Mouse (Mus musculus): Measurements from ENCODE around the gene Pik3r1. TPM values are rescaled to one million over a fixed set of nuclear protein-coding genes. Genes with fewer than 3 reads are reported as not detected.

Gene Pik3r1
- total RNA-seq, 2 experiments from 2014 or later, result 56.5 to 93.8 TPM

GRCm38 (mm10) chr13:101767013-101767808 lies 806 bp downstream of the Pik3r1 start:
- ATAC-seq (ENCODE audit: poor library complexity, severe bottlenecking), result peak; percentile 28

- no peak for ATAC-seq (ENCODE audit: poor library complexity, severe bottlenecking)
Observed at GRCm38 (mm10) chr13:101766605-101767012, 1.4 kb downstream of the Pik3r1 start.

- no peak for ATAC-seq (ENCODE audit: poor library complexity, severe bottlenecking)
Observed at GRCm38 (mm10) chr13:101765976-101766375, 2.0 kb downstream of the Pik3r1 start.

- no peak for ATAC-seq (ENCODE audit: poor library complexity, severe bottlenecking)
Observed at GRCm38 (mm10) chr13:101764111-101764510, 3.9 kb downstream of the Pik3r1 start.

- no peak for ATAC-seq (ENCODE audit: poor library complexity, severe bottlenecking)
Observed at GRCm38 (mm10) chr13:101763676-101764075, 4.3 kb downstream of the Pik3r1 start.

- no peak for ATAC-seq (ENCODE audit: poor library complexity, severe bottlenecking)
Observed at GRCm38 (mm10) chr13:101763149-101763548, 4.9 kb downstream of the Pik3r1 start.

GRCm38 (mm10) chr13:101761617-101762016 lies 6.4 kb downstream of the Pik3r1 start:
- ATAC-seq (ENCODE audit: poor library complexity, severe bottlenecking), result peak; percentile 28; the same call in 1 of the 2 replicates

GRCm38 (mm10) chr13:101760953-101761352 lies 7.1 kb downstream of the Pik3r1 start:
- ATAC-seq (ENCODE audit: poor library complexity, severe bottlenecking), result no peak

- ATAC-seq (ENCODE audit: poor library complexity, severe bottlenecking), result peak; percentile 49
Observed at GRCm38 (mm10) chr13:101760001-101760687, 7.9 kb downstream of the Pik3r1 start.

- ATAC-seq (ENCODE audit: poor library complexity, severe bottlenecking), result peak; percentile 28
Observed at GRCm38 (mm10) chr13:101759281-101759871, 8.6 kb downstream of the Pik3r1 start.

- ATAC-seq (ENCODE audit: poor library complexity, severe bottlenecking), result peak; percentile 55
Observed at GRCm38 (mm10) chr13:101757801-101758422, 10.1 kb downstream of the Pik3r1 start.

GRCm38 (mm10) chr13:101755228-101755627 lies 12.8 kb downstream of the Pik3r1 start:
- ATAC-seq (ENCODE audit: poor library complexity, severe bottlenecking), result no peak

- ATAC-seq (ENCODE audit: poor library complexity, severe bottlenecking), result no peak
Observed at GRCm38 (mm10) chr13:101753639-101754038, 14.4 kb downstream of the Pik3r1 start.

- ATAC-seq (ENCODE audit: poor library complexity, severe bottlenecking), result no peak
Observed at GRCm38 (mm10) chr13:101751816-101752215, 16.2 kb downstream of the Pik3r1 start.

- ATAC-seq (ENCODE audit: poor library complexity, severe bottlenecking), result no peak
Observed at GRCm38 (mm10) chr13:101746012-101746595, 21.9 kb downstream of the Pik3r1 start.

- no peak for ATAC-seq (ENCODE audit: poor library complexity, severe bottlenecking)
Observed at GRCm38 (mm10) chr13:101744943-101745342, 23.1 kb downstream of the Pik3r1 start.

GRCm38 (mm10) chr13:101744053-101744452 lies 24.0 kb downstream of the Pik3r1 start:
- no peak for ATAC-seq (ENCODE audit: poor library complexity, severe bottlenecking)

GRCm38 (mm10) chr13:101743247-101743646 lies 24.8 kb downstream of the Pik3r1 start:
- ATAC-seq (ENCODE audit: poor library complexity, severe bottlenecking), result 0 out of 2 replicates have a peak, but pooled peaks have one; percentile 39

GRCm38 (mm10) chr13:101742596-101742995 lies 25.4 kb downstream of the Pik3r1 start:
- ATAC-seq (ENCODE audit: poor library complexity, severe bottlenecking), result peak; percentile 70

GRCm38 (mm10) chr13:101741530-101742309 lies 26.3 kb downstream of the Pik3r1 start:
- ATAC-seq (ENCODE audit: poor library complexity, severe bottlenecking), result no peak
